Mouse (Mus musculus): Measurements from ENCODE around the gene Nfkbiz.

- TF ChIP-seq CTCF (IDR thresholded peaks at IDR 0.05) (no peak), EP300 (IDR thresholded peaks at IDR 0.05) (no peak)
Measured at GRCm38 (mm10) chr16:55831451-55831850, 7.2 kb downstream of the Nfkbiz start.
